Mouse (Mus musculus): ENCODE measurements around the gene Ddx19b.
A peak's percentile ranks its signal among the peaks of the same experiment; 100 is the strongest.

DNA sequence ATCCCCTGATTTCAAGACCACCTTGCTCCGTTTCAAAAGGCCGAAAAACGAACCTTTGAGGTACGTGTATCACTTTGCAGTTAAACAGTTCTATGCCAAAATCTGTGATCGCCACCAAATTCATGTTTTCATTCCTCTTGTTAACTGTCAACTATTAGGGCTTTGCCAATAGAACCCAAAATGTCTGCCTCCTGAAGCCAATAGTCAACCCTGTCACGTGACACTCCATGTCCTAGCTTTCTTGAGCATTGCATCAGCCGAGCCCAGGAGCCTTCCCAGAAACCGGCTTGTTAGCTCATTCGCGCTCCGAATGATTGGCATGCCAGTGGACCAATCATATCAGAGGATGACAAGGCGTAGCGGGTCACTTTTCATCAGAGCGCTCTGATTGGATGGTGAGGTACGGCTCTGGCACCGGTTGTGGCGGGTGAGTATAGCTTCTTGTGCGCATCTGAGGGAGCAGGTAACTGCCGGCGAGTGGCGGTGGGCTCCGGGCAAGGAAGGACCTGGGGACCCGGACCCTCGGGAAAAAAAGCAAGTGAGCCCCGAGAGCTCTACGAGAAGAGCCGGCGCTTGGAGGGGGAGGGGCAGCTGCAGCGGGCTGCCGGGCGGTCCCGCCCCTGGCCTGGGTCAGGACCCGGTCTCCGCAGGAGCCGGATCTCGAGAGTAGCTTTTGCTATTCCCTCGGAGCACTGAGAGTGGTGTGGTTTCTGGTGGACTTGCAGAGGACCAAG, 2.1 kb upstream of the Ddx19b start:
- TF ChIP-seq RCOR1 (conservative IDR thresholded peaks at IDR 0.05; ENCODE audit: low read depth, low read length) = no peak
- TF ChIP-seq CTCF (conservative IDR thresholded peaks at IDR 0.05 in 1 of 2, IDR thresholded peaks at IDR 0.05 in 1 of 2; ENCODE audit: low read depth in 2 of 2, low read length in 2 of 2) = no peak
- peak; percentile 45; the same call in 1 of the 2 replicates for TF ChIP-seq JUN (IDR thresholded peaks at IDR 0.05; ENCODE audit: insufficient read depth, low read depth, low read length)
- peak; percentile 87 for TF ChIP-seq POLR2A (IDR thresholded peaks at IDR 0.05; ENCODE audit: low read depth, low read length)
- peak; percentile 61 for TF ChIP-seq JUND (conservative IDR thresholded peaks at IDR 0.05; ENCODE audit: low read depth, low read length)
- TF ChIP-seq CHD1 (IDR thresholded peaks at IDR 0.05; ENCODE audit: low read depth, low read length) = peak; percentile 79; the same call in 1 of the 2 replicates
- peak; percentile 99 for TF ChIP-seq USF1 (IDR thresholded peaks at IDR 0.05; ENCODE audit: low read depth, low read length)

All from CH12.LX (cell line).